Mouse (Mus musculus) frontal cortex, postnatal 36 days (tissue): Measurements from ENCODE around the gene Gm20388.
"Not testable (repeated sequence)": the region's sequence is repeated elsewhere in the genome, so short reads cannot be mapped to it uniquely, and the experiment has no call there.

Experiments used
- DNase-seq, 2 experiments: peaks; one replicate each; pipeline ENCODE4 v3.0.0; 2022; ENCODE audit warnings: low spot score in 2 of 2

Gm20388 gene

DNA sequence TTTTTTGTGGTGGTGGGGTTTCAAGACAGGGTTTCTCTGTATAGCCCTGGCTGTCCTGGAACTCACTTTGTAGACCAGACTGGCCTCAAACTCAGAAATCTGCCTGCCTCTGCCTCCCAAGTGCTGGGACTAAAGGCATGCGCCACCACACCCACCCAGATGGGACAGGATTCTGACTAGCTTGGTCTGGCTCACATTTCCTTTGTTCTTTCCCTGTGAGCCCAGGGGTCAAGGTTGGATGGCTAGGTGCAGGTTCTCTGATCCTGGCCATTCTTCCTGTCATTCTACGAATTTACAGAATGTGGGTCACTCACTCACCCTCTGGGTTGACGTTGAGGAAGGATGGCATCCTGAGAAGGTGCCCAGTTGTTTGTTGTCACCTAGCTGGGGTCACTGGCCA lies 423.6 kb downstream of the Gm20388 start:
- not testable (repeated sequence) for DNase-seq

- peak in 1 of 2 experiments; percentile 29 for DNase-seq
These were observed 424.2 kb downstream of the Gm20388 start for GRCm38 (mm10) chr8:120334878-120335261.

DNA sequence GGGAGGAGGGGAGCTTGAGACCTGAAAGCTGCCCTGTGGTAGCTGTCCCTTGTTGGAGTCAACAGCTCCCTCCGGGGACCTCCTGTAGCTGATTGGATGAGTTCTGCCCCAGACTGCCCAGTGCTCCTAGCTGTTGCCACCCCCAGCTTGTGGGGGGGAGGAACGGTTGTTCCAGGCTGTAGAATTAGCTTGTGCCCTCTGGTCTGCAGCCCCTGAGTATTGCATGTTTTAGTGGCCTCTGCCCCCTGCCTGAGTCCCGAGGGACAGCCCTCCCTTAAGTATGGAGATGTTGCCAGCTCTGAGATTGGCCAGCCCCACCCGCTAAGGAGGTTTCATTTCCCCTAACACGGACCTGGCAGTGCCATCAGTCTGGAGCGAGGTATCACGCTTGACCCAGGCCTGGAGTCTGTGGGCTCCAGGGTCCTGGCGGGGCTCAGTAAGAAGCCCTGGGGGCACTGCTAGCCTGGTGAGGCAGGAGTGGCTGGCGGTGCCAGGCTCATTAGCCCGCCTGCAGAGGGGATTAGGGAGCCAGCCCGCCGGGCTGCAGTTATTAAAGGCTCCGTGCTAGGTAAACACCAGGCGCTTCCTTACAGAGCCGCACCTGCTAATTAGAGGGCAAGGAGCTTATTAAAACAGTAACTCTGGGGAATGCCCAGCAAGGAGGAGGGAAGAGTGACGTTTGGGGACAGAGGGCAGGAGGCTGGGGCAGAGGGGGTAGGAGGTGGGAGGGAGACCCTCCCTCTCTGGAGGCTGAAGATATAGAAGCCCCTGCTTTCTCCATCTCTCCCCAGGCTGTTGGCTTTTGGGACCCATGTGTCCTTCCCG lies 424.8 kb downstream of the Gm20388 start:
- DNase-seq = no peak

DNA sequence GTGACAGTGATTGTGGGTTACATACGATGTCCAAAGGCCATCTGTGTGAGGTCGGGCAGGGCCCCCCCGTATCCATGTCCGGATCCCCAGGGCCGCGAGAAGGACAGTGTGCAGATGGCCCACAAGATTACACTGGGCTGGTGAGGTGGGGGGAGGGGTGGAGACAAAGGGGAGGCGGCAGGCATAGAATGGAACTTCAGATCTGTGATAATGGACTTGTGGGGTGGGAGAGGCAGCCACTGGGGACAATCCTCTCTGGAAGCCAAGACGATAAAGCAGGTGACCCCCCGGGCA lies 425.4 kb downstream of the Gm20388 start:
- DNase-seq = no peak

DNA sequence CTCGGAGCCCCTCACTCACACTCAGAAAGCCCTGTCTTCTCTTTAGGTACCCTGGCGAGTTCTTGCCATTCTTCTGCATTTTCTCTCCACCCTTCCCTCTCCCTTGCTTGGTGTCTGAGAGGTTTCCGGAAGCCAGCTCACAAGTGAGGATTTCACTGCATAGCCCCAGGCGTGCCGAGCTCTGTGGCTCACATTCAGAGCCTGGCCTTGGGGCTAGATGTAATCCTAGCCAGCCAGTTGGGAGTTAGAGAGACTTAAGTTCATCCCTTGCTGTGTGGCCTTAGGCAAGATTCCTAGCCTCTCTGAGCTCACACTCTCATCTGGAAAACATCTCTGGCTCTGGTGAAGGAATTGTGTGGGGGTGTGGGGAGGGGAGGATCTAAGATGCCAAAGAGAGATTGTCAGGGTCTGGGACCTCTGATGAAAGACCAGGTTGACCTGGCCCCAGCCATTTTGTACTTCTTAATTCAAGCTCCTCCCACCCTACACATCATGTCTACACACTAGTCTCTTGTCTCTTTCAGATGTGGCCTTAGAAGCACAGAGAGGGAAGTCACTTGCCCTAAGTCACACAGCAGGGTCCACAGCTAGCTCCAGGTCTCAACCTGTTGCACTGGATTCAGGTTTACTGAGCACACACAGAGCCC lies 426.4 kb downstream of the Gm20388 start:
- no peak for DNase-seq

DNA sequence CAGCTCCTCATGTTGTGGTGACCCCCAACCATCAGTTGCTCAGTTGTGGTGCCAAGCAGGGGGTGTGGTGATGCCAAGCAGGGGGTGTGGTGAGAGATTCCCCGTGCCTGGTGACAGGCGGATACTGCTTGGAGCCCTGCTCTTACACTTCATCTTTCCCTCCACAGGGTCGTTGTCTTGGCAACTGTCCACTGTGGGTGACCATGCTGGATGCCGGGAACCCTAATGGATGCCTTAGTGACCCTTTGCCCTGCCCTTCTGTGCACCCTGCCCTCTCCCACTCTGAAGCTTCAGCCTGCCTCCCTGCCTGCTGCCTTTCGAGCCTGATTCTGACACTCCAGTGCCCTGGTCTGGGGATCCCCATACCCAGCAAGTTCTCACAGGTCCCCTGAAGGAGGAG lies 427.0 kb downstream of the Gm20388 start:
- no peak for DNase-seq

DNA sequence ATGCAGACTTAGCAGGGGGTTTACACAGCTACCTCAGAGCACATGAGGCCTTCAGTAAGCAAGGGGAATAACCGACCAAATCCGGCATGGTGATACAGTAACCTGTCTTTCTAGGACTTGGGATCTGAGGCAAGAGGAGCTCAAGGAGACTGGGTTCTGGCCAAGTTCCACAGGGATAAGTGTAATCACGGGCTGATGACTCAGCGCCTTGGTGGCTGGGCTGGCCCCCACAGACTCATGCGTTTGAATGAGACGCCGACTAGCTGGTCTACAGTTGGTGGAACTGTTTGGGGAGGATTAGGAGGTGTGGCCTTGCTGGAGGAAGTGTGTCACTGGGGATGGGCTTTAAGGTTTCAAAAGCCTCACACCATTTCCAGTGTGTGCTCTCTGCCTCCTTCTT lies 428.0 kb downstream of the Gm20388 start:
- DNase-seq = no peak

DNA sequence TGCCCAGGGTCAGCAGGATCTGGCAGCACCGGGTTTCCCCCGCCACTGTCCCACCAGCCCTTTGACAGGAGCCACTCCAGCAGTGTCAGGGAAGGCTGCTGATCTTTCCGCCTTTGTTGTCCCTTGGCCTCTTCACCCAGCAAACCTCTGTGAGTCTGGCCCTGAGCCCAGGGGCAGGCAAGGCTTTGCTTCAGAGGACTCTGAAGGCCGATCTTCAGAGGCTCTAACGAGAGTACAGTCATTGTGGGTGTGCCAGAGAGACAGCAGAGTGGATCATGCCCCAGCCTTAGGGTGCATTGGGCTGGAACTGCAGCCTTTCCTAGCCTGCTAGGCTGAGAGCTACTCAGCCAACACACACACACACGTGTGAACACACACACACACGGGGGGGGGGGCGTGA lies 429.1 kb downstream of the Gm20388 start:
- no peak for DNase-seq

DNA sequence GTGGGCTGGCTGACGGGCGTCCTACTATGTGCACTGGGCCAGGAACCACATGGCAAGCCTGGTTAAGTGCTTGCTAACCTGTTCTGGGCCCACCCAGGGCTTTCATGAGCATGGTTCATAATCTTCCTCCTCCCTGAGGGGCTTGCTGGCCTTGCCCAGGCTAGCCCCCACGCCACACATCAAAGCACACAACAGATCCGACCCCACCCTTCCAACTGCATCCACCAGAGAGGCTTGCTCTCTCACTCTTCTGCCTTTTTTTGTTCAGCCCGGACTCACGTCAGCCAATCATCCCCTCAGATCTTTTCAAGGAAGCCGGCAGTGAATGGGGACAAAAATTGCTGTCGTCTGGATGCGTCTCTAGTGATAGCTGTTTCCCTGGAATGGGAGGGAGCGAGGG lies 430.5 kb downstream of the Gm20388 start:
- no peak for DNase-seq

- no peak for DNase-seq
These were observed 432.4 kb downstream of the Gm20388 start for GRCm38 (mm10) chr8:120342847-120343548.

DNA sequence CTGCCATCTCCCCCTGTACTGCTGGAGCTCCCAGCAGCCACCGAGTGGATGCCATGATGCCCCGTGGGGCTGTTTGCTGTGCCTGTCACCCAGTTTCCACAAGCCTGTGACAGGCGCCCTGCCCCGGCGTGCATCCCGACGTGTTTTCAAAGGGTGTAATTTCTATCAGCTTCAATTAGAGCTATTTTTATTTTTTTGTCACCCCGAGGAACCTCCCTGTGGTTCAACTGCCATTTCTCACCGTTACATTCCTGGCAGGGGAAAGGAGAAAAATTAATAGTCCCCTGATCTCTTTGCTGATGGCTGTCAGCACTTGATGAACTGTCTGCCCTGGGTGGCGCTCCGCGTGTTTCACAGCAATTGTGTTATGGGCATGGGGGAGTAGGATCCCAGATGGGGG lies 432.9 kb downstream of the Gm20388 start:
- no peak for DNase-seq

GRCm38 (mm10) chr8:120344166-120344565 lies 433.5 kb downstream of the Gm20388 start:
- DNase-seq = no peak

DNA sequence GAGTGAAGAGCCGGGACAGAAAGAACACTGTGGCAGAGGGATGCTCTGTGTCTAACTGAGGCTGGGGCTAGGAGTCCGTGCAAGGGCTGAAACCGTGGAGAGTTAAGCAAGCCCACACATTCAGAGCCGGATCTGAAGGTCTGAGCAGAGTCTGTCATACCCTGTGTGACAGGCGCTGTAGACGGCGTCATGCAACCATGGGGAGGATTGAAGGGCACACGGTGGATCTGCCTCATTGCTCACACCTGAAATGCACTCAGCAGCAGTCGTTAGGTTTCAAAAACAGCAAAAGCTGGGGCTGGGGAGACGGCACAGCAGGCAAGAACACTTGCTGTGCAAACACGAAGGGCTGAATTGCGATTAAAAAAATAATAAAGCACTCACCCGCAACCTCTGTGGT lies 433.9 kb downstream of the Gm20388 start:
- DNase-seq = no peak

GRCm38 (mm10) chr8:120347734-120348341 lies 437.2 kb downstream of the Gm20388 start:
- DNase-seq = peak in 1 of 2 experiments; percentile 13

DNA sequence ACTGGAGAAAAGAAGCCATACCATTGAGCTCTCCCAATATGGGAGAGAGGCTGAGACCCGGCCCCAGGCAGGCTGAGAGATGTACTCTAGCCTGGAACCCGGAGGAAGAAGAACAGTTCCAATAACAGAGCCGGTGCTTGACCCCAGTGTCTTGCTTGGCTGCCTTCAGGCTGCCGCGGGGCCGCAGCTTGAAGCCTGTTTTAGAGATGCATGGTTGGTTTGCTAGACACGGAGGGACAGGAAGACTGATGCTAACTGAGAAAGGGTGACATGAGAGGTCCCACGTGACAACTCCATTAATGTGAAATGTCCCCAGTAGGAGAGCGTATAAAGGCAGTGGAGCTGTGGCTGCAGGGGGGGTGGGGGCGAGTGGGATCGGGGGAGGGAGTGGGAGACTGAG lies 438.3 kb downstream of the Gm20388 start:
- no peak for DNase-seq

DNA sequence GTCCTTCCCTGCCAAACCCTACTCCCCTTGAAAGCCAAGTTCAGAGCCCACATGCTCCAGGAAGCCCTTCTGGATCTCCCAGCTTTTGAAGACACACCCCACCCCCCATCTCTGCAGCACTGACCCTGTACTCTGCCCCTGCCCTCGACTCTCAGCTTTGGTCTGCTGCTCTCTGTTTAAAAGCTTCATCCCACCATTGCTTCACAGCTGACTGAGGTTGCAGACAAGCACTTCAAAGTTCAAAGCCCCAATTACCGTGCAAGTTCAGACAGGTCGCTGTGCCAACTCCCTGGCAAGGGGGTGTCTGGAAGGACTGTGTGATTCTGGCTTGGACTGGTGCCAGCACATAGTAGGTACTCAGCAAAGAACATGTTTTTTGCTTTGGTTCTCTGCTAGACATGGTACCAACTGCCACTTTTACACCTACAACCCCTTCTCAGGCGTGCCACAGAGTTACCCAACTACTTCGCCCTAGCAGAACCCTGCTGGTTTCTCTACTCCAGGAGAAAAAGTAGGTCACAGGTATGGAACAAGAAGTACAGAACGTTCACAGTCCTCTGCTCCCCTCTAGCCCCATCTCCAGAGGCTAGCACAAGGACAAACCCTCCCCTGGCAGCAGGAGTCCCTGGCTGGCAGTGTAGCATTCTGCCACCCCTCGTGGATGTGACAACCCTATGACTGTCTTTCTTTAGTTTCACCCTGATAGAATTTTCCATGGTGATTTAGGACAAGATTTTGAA lies 440.9 kb downstream of the Gm20388 start:
- no peak for DNase-seq

DNA sequence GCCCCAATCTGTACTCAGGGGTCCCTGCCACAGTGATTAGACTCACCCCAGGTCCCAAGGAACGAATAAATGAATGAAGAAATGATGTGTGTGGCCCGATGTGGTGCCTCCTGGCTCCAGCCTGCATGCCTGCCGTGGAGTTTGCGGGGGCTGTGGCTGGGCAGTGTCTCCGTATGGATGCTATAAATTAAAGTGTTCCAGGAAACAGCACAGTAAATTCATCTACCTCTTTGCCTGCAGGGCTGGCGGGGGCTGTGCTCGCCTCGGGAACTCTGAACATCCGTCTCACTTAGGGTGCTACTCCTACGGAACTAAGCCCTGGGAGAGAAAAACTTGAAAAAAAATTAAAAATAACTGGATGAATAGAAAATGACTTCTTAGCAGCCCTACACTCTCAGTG lies 441.5 kb downstream of the Gm20388 start:
- peak; percentile 78 to 83 for DNase-seq

DNA sequence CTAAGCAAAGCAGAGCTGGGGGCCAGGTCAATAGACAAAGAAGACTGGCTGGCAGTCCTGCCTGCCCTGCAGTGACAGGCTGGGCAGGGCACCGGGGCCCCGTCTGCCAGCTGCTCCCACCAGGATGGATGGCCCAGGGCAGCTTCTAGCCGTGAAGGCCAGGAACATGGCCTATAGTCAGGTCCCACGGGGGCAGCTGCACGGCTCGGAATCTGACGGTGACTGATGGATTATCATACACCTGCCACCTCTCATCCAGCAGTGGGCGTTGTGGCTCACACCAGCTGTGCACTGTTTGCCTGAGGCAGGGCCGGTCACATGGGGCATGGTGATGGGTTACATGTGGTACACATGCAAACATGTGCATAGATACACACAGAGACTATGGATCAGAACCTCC lies 445.4 kb downstream of the Gm20388 start:
- DNase-seq = no peak

DNA sequence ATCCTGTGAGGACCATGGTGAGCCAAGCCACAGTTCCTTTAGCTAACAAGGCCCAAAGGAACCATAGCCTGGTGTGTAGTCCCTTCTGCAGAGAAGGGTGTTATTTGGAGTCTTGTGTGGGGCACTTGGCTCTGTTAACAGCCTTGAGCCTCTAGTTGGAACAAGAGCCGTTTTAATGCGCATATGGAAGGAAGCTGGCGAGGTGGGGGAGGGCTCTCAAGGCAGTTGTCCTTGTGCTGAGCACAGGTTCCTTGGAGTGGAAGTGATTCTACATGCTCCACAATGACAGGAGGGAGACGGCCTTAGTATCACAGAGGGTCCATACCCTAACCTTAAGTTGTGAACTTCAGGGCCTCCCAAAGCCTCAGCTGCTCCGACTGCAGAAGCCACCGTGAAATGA lies 446.9 kb downstream of the Gm20388 start:
- no peak for DNase-seq

DNA sequence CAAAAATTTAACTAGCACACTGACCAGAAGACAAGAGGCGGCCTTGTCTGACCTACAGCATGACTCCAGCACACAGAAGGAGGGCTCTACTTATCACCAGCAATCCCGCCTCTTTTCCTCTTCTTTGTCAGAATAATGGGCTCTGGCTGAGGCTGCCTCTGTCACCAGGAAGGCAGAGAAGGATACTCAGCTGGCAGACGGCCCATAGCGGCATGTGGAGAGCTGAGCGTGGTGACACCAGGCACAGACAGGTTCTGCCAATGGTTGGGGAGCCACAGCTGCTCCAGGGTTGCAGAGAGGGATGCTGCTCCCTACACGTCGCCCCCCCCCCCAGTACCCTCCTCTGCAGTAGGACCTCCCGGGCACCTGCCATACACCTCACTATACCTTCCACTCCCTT lies 450.7 kb downstream of the Gm20388 start:
- DNase-seq = peak; percentile 45 to 48

DNA sequence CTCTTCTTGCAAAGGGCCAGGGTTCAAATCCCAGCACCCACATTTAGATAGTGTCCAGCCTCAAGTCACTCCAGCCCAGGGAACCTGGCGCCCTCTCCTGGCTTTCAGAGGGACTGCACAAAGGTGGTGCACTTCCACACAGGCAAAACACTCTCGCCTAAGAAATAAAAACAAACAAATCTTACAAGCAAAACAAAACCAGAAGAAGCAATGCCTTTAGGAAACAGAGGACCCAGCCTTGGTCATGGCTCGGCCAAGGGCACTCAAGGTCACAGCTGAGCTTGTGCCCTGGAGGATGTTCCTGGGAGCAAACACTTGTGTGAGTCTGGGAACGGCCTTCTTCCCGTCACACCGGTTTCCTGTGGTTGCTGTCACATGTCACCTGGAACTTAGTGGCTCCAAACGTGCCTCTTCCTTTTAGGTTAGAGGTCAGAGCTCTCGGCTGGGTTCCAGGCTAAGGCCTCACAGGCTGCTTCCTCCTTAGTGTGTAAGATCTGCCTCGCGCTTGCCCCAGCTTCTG lies 453.0 kb downstream of the Gm20388 start:
- no peak for DNase-seq
